Mouse (Mus musculus) hindbrain, embryonic 10.5 days (tissue): ENCODE measurements around the gene Gm26620. TPM values are rescaled to one million over a fixed set of nuclear protein-coding genes. Genes with fewer than 3 reads are reported as not detected.

Source experiments
- DNase-seq: peaks from one replicate; pipeline ENCODE4 v3.0.0-alpha.2; 2017; ENCODE audit warnings: low spot score
- H3K27ac ChIP-seq: fragments of 300-500 bp; sonication (generic); 2 replicates; pipeline ENCODE4 v1.5.1; 2016; ENCODE audit warnings: mild to moderate bottlenecking, moderate library complexity
- H3K27me3 ChIP-seq: fragments of 300-500 bp; sonication (generic); 2 replicates; pipeline ENCODE4 v1.6.1; 2016; ENCODE audit warnings: mild to moderate bottlenecking; ENCODE audit not compliant: poor library complexity, insufficient read depth, severe bottlenecking
- H3K36me3 ChIP-seq: fragments of 300-500 bp; sonication (generic); 2 replicates; pipeline ENCODE4 v1.6.1; 2016; ENCODE audit warnings: mild to moderate bottlenecking, moderate library complexity
- H3K4me1 ChIP-seq: fragments of 300-500 bp; sonication (generic); replicated peaks from 2 replicates; pipeline ENCODE4 v1.6.1; 2016; ENCODE audit warnings: mild to moderate bottlenecking
- H3K4me3 ChIP-seq: fragments of 300-500 bp; sonication (generic); 2 replicates; pipeline ENCODE4 v1.5.1; 2016; ENCODE audit warnings: mild to moderate bottlenecking, moderate library complexity
- H3K9me3 ChIP-seq: fragments of 300-500 bp; sonication (generic); 2 replicates; pipeline ENCODE4 v1.6.1; 2016; ENCODE audit warnings: mild to moderate bottlenecking, moderate library complexity
- WGBS: fragments of 180-500 bp; shearing (Covaris S2); methylation state at CpG from one replicate; pipeline ENCODE4 v1.1.7; 2016; 5-methylcytosine and 5-hydroxymethylcytosine counted together
- polyA plus RNA-seq: library from polyadenylated mRNA; unstranded; fragments of >200 nt; fragmentation: Nextera tagmentation; extraction: Ambion mirVana; gene quantifications from 2 replicates; pipeline ENCODE4 v1.2.1, GENCODE M21; 2016

Gm26620 gene
- polyA plus RNA-seq, 1 experiment from 2014 or later = not detected

DNA sequence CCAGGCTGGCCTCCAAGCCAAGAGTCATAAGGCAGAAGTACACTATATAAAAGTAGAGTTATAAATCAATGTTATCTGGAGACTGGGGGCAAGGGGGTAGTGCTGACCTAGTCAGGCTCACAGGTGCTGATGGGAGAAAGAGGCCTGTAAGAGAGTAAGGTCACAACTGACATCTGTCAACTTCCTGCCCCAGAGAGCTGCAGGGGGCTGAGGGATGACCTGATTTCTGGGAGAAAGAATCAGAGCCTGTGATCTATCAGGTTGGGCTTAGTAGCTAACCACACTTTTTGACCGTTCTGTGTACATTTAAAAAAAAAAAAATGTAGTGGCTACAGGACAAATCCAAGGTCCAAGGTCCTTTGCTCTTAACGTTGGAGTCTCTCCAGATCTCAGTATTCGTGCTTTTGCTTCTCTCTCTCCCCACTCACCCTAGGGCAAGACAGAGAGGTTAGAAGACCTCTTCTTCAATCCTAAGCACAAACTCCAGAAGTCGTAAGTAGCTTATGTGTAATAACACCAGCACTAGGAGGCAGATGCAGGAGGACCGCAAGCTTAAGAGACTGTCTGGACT, 1.9 kb upstream of the Gm26620 start:
- no peak for DNase-seq
- Histone ChIP-seq H3K27ac (no peak overlapping the region), H3K4me3 (no peak overlapping the region), H3K27me3 (no peaks in the 10 kb centered on the region), H3K4me1 (peaks cover 21% of the 10 kb centered on the region), H3K9me3 (no peaks in the 10 kb centered on the region), H3K36me3 (peaks cover 38% of the 10 kb centered on the region)
- WGBS = 89% methylated on average over 5 of the region's 5 CpGs

DNA sequence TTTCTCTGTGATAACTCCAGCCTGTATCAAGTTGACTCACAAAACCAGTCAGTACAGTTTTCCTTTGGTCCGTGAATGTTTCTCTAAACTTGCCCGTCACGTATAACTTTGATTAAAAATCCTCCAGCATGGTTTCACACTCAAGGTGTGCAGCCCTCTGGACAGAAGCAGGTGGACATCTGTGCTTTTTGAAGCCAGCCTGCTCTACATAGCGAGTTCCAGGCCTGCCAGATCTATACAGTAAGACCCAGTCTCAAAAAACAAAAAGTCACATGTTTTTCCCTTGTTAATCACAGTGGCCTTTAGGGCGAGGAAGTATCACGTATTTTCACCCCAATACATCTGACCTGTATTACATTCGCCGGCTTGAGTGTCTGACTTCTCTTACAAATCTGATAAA, 475 bp upstream of the Gm26620 start:
- Histone ChIP-seq H3K36me3 (peaks cover 29% of the 10 kb centered on the region), H3K4me1 (peaks cover 24% of the 10 kb centered on the region), H3K27ac (peak overlapping the region; percentile 92), H3K4me3 (peak overlapping the region; percentile 90), H3K27me3 (no peaks in the 10 kb centered on the region), H3K9me3 (no peaks in the 10 kb centered on the region)
- 36% methylated on average over 8 of the region's 8 CpGs for WGBS
- no peak for DNase-seq

DNA sequence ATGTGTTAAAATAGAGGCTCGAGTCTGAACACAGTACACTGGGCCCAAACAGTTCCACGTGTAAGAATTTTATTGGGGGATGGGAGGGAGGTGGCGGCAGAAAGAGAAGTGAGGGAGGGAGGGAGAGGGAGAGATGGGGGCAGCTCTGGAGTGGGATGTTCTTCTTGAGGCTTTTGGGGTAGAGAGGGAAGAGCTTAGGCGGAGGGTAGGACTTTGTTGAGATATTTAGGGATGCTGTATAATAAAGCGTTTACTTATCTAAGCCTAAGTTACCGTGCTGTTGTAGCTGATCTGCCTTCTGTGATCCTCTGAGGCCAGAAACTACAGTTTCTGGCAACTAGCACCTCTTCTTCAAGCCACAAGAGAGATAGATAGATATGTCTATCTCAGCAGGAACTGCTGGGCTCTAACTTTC, 1.2 kb downstream of the Gm26620 start:
- DNase-seq = no peak
- Histone ChIP-seq H3K9me3 (no peaks in the 10 kb centered on the region), H3K4me3 (no peak overlapping the region), H3K36me3 (peaks cover 13% of the 10 kb centered on the region), H3K27me3 (no peaks in the 10 kb centered on the region), H3K4me1 (peaks cover 29% of the 10 kb centered on the region), H3K27ac (no peak overlapping the region)
- WGBS = 63% methylated on average over 6 of the region's 6 CpGs

DNA sequence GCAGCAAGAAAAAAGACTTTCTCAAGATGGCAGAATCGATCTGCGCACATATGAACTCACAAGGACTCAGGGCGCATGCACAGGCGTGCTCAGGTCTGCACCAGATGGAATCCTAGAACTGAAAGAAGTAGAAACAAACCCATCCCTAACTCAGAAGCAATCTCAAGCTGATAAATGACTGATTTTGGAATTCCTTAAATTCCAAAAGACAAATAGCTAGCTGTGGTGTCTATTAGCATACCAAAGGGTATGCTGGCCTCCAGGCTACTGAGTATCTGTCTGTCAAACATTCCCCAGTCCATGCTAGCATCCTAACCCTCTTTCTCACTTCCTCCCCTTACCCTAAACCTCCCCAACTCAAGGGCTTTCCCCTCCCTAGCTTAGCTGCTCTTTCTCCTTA, 4.4 kb downstream of the Gm26620 start:
- H3K4me3 ChIP-seq = no peak overlapping the region

DNA sequence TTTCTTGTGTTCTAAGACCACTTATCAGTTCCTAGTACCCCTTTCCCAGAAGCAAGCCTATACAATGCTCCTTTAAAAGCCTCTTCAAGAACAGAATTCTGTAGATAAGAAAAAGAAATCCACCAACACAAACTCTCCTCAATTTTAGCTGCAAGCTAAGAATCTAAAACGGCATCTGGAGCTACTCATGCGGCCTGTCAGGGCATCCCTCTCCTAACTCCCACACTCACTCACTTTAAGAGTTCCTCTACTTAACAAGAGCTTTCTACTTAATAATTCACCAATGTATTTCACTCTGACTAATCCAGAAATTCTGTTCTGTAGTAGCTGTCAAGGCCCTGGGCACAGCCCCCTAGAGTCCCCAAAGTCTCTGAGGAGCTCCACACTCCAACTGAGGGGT, 6.8 kb downstream of the Gm26620 start:
- Histone ChIP-seq H3K4me1 (peaks cover 8% of the 10 kb centered on the region), H3K9me3 (no peaks in the 10 kb centered on the region), H3K36me3 (no peaks in the 10 kb centered on the region), H3K4me3 (no peak overlapping the region), H3K27me3 (no peaks in the 10 kb centered on the region), H3K27ac (no peak overlapping the region)
- 75% methylated on average over 2 of the region's 2 CpGs for WGBS
- no peak for DNase-seq

More for the DNA sequence above, 4.4 kb downstream of the Gm26620 start:
- peaks cover 19% of the 10 kb centered on the region for H3K4me1 ChIP-seq
- H3K36me3 ChIP-seq = no peaks in the 10 kb centered on the region
- no peaks in the 10 kb centered on the region for H3K9me3 ChIP-seq
- WGBS = 72% methylated on average over 4 of the region's 4 CpGs
- DNase-seq = no peak
- H3K27me3 ChIP-seq = no peaks in the 10 kb centered on the region
- H3K27ac ChIP-seq = no peak overlapping the region

DNA sequence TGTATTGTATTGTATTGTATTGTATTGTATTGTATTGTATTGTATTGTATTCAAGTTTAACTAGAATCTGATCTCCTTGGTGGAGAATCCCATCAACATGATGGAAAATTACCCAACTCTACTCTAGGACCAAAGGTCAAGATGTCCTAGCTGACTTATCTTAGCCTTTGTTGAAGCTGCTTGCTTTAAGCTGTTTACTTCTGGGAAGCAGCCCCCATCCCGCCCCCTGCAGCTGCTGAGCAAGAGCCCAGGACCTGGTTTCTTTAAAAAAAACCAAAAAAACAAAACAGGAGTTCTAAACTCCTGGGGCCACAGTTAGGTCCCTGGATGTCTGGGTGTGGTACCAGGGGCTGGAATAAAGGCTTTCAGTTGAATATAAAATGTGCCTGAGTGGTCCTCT, 7.4 kb downstream of the Gm26620 start:
- H3K27me3 ChIP-seq = no peaks in the 10 kb centered on the region
- H3K27ac ChIP-seq = no peak overlapping the region
- H3K36me3 ChIP-seq = no peaks in the 10 kb centered on the region
- H3K4me1 ChIP-seq = peaks cover 8% of the 10 kb centered on the region
- H3K4me3 ChIP-seq = no peak overlapping the region
- 51% methylated on average over 1 of the region's 1 CpGs for WGBS
- H3K9me3 ChIP-seq = no peaks in the 10 kb centered on the region
- DNase-seq = no peak

DNA sequence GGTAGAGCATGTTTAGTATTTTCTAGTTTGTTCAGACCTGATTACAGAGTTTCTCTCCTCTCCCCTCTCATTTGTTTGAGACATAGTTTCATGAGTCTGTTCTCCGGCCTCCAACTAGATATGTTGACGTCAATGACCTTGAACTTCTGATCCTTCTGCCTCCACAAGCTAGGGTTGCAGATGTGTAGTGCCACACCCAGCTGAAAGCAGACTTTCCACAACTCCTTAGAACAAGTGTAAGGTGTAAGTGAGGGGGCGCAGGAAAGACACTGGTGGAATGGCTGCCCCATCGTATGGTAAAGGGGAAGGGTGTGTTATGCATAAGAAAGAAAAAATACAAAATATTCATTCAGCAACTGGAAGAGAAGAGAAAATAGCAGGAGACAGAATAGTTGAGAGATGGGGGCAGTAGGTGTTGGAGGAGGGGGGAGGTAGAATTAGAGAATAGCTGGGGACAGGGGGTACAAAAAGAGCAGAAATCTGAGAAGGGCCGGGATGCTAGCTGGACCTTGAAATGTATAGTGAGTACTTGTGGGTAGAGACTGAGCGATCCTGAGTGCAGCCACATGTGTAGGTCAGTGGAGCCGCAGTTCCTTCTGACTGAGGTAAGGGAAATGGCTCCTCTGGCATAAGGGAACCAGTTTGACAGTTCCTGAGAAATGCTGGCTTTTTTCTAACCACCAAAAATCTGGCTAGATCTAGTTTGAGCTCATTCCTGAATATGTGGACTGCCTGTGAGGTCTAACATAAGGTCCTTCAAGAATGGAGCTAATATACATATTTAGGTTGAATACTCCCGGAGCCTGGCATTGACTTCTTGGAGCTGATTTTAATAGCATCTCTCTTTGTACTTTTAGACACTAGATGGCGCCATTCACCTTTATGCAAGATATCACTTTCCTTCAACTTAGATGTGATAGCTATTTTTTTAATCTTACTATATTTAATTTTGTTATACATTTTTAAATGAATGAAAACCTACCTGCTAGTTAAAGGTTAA, 10.0 kb downstream of the Gm26620 start:
- Histone ChIP-seq H3K9me3 (no peaks in the 10 kb centered on the region), H3K4me3 (no peak overlapping the region), H3K27ac (no peak overlapping the region), H3K36me3 (no peaks in the 10 kb centered on the region), H3K4me1 (no peaks in the 10 kb centered on the region), H3K27me3 (no peaks in the 10 kb centered on the region)
- 68% methylated on average over 9 of the region's 9 CpGs for WGBS
- DNase-seq = no peak

DNA sequence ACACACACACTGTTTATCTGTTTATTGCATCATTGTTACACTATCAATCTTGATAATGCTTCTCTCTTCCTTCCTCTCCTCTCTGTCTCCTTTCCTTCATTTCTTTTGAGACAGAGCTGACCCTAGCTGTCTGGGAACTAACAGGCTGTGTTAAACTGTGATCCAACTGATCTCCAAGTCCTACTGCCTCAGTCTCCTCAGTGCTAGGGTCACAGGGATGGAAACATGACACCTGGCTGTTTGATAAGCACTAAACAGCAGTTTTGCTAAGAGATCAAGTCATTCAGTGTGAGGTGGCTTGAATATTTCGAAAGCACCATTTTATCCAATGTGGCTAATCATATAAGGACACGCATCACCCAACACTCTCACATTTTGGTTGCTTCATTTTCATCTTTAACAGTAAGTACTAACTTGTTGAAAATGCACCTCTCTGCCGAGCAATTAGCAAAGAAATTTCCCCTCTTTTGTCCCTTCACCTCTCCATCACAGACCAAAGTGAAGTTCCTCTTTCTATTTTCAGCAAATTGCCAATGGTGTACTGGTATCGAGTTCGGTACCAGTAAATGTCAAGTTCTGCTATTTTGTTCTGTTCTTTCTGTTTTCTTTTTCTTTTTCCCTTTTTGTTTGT, 11.9 kb downstream of the Gm26620 start:
- Histone ChIP-seq H3K4me3 (no peak overlapping the region), H3K9me3 (no peaks in the 10 kb centered on the region), H3K27me3 (peaks cover under 1% of the 10 kb centered on the region; the same call in 1 of the 2 replicates), H3K4me1 (no peaks in the 10 kb centered on the region; the same call in 1 of the 2 replicates), H3K27ac (no peak overlapping the region), H3K36me3 (no peaks in the 10 kb centered on the region)
- DNase-seq = no peak
- WGBS = 85% methylated on average over 5 of the region's 5 CpGs

DNA sequence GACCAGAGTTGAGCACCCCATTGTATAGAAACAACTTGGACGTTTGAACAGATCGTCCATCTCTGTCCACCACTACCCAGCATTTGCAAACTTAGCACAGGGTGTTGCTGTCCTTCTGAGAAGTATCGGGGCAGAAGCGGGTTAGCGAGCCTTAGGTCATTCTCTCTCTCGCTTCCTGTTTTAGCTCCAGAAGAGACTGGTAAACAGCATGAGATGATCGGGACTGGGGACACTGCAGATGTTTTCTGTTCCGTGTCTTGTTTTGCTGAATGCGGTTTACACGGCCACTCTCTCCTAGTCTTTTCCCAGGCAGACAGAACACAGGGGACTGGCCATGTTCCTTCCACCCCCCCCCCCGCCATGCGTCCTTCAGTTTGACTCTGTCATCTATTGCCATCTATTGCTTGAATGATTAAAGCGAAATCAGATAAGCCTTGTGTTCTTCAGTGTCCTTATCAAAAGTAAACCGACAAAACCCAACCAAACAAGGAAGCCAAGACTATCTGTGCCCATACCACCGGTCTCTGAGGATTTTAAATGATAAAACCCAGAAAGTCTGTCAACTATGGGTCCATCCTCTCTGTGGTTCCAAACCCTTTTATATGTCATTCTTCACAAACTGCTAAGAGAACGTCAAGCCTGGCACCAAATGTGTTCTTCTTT, 13.7 kb downstream of the Gm26620 start:
- Histone ChIP-seq H3K4me3 (no peak overlapping the region), H3K27ac (no peak overlapping the region), H3K9me3 (no peaks in the 10 kb centered on the region), H3K27me3 (peaks cover 18% of the 10 kb centered on the region), H3K4me1 (no peaks in the 10 kb centered on the region; the same call in 1 of the 2 replicates), H3K36me3 (no peaks in the 10 kb centered on the region)
- no peak for DNase-seq
- WGBS = 80% methylated on average over 16 of the region's 16 CpGs

DNA sequence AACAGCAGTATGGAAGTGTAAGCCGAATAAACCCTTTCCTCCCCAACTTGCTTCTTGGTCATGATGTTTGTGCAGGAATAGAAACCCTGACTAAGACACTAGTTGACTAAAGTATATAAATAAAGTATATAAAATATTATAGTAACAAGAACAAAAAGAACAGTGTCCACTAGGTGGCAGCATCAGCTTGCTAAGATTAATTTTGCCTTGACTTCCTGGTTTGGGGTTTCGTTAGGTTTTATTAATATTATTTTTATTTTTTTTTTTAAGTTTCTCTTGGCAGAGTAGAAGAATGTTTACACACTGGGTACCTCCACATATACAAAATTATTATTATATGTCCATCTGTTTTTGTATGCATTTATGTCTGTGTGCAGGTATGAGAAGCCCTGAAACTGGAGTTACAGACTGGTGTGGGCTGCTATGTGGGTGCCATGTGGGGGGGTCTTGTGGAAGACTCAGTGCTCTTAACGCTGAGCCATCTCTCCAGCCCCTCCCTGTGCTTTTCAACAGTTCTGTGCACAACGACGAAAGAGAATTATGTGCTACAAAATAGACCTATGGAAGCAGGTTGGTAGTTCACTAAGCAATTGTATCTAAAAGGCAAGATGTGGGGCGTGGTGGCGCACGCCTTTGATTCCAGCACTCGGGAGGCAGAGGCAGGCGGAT, 16.1 kb downstream of the Gm26620 start:
- WGBS = 38% methylated on average over 10 of the region's 10 CpGs
- no peaks in the 10 kb centered on the region; the same call in 1 of the 2 replicates for H3K4me1 ChIP-seq
- no peak overlapping the region for H3K4me3 ChIP-seq
- H3K36me3 ChIP-seq = no peaks in the 10 kb centered on the region
- peaks cover 41% of the 10 kb centered on the region for H3K27me3 ChIP-seq
- H3K27ac ChIP-seq = no peak overlapping the region
- H3K9me3 ChIP-seq = no peaks in the 10 kb centered on the region
- DNase-seq = peak; percentile 6

DNA sequence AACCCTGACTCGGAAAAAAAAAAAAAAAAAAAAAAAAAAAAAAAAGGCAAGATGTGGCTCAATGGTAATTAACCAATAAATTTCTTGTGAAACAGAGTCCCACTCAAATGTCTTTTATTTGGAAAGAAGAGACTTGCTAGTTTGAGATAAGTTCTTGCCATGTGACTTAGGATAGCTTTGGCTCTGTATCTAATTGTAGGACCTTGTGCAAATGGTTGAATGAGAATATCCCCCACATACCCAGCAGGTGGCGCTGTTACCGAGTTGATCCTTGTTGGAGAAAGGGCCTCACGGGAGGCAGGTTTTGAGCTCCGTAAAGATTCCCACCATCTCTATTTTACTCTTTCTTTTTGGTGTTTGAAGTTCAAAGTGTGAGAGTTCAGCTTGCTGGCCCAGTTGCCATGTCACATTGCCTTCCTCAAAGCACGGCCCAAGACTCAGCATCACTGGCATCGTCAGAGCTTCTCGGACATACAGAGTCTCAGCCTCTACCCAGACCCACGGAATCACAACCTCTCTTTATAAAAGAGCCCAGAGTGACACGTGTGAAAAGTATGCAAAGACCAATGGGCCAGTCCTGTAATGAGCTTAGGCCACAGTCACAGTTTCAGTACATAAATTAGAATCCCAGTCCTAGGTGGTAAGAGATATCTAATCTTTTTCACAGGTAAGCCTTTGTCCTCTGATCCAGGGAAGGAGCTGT, 16.8 kb downstream of the Gm26620 start:
- peak; percentile 84 for DNase-seq
- Histone ChIP-seq H3K9me3 (no peaks in the 10 kb centered on the region), H3K4me1 (no peaks in the 10 kb centered on the region; the same call in 1 of the 2 replicates), H3K4me3 (peak overlapping the region; percentile 33; the same call in 1 of the 2 replicates), H3K36me3 (no peaks in the 10 kb centered on the region), H3K27me3 (peaks cover 49% of the 10 kb centered on the region), H3K27ac (no peak overlapping the region)
- 35% methylated on average over 10 of the region's 10 CpGs for WGBS
